Mouse (Mus musculus): ENCODE measurements around the gene Nono.

GRCm38 (mm10) chrX:101451147-101451546, 22.0 kb downstream of the Nono start:
- TF ChIP-seq CTCF (IDR thresholded peaks at IDR 0.05) (no peak), POLR2A (IDR thresholded peaks at IDR 0.05; ENCODE audit: insufficient read depth, low read depth, low read length) (no peak), EP300 (IDR thresholded peaks at IDR 0.05; ENCODE audit: insufficient read depth, low read depth, low read length) (no peak)
